Mouse (Mus musculus) hindbrain, embryonic 11.5 days (tissue): ENCODE data around the gene Mib2. TPM values are rescaled to one million over a fixed set of nuclear protein-coding genes. Genes with fewer than 3 reads are reported as not detected.
"Not testable (repeated sequence)": the region's sequence is repeated elsewhere in the genome, so short reads cannot be mapped to it uniquely, and the experiment has no call there.

Source experiments
- ATAC-seq: fragments of 200-750 bp; cut with Nextera tagmentation; 2 replicates; pipeline ENCODE4 v1.8.0; 2017; ENCODE audit warnings: mild to moderate bottlenecking, moderate TSS enrichment, moderate library complexity; ENCODE audit not compliant: low FRiP score
- DNase-seq: peaks from one replicate; pipeline ENCODE4 v3.0.0-alpha.2; 2015; ENCODE audit warnings: low spot score
- H3K27ac ChIP-seq: fragments of 300-500 bp; sonication (generic); 2 replicates; pipeline ENCODE4 v1.5.1; 2014; ENCODE audit warnings: mild to moderate bottlenecking, low read depth, low read length
- H3K27me3 ChIP-seq: fragments of 300-500 bp; sonication (generic); 2 replicates; pipeline ENCODE4 v1.6.1; 2014; ENCODE audit warnings: mild to moderate bottlenecking, low read length, moderate library complexity, mixed read lengths; ENCODE audit not compliant: control insufficient read depth, insufficient read depth
- H3K36me3 ChIP-seq: fragments of 300-500 bp; sonication (generic); 2 replicates; pipeline ENCODE4 v1.6.1; 2014; ENCODE audit warnings: mild to moderate bottlenecking, low read length, moderate library complexity, mixed read lengths; ENCODE audit not compliant: control insufficient read depth, insufficient read depth
- H3K4me1 ChIP-seq: fragments of 300-500 bp; sonication (generic); replicated peaks from 2 replicates; pipeline ENCODE4 v1.6.1; 2014; ENCODE audit warnings: low read length, mixed read lengths; ENCODE audit not compliant: control insufficient read depth, insufficient read depth
- H3K4me2 ChIP-seq: fragments of 300-500 bp; sonication (generic); replicated peaks from 2 replicates; pipeline ENCODE4 v1.6.1; 2014; ENCODE audit warnings: mild to moderate bottlenecking, low read depth, low read length
- H3K4me3 ChIP-seq: fragments of 300-500 bp; sonication (generic); 2 replicates; pipeline ENCODE4 v1.5.1; 2014; ENCODE audit warnings: low read depth, low read length
- H3K9ac ChIP-seq: fragments of 300-500 bp; sonication (generic); 2 replicates; pipeline ENCODE4 v1.6.1; 2014; ENCODE audit warnings: low read depth, low read length
- H3K9me3 ChIP-seq: fragments of 300-500 bp; sonication (generic); 2 replicates; pipeline ENCODE4 v1.6.1; 2016; ENCODE audit warnings: low read length; ENCODE audit not compliant: control insufficient read depth
- WGBS: fragments of 180-500 bp; shearing (Covaris S2); extraction: QIAGEN DNeasy Blood & Tissue Kit; methylation state at CpG from one replicate; pipeline ENCODE4 v1.1.7; 2014; 5-methylcytosine and 5-hydroxymethylcytosine counted together
- polyA plus RNA-seq: library from polyadenylated mRNA; unstranded; fragments of >200 nt; fragmentation: Nextera tagmentation; extraction: Ambion mirVana; gene quantifications from 2 replicates; pipeline ENCODE4 v1.2.1, GENCODE M21; 2014

The Mib2 gene
- polyA plus RNA-seq, 1 experiment from 2014 or later: 9.9 TPM

DNA sequence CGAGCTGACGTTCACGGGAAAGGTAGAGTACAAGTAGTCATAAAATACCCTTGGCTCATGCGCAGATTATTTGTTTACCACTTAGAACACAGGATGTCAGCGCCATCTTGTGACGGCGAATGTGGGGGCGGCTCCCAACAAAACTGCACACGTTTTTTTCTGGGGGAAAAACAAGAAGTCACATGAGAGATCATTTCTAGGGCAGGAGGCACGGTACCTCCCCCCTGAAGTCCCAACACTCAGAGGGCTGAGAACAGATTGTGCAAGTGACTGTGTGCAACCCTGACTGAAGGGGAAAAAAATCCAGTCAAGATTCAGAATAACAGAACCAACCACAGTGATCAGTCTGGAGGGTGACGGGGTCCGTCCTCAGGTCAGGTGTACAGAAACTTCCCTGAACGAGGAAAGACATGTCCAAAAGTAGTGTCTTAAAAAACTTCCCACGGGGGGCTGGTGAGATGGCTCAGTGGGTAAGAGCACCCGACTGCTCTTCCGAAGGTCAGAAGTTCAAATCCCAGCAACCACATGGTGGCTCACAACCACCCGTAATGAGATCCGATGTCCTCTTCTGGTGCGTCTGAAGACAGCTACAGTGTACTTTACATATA is 14.8 kb upstream of the Mib2 start:
- DNase-seq, H3K27me3 ChIP-seq, H3K4me3 ChIP-seq, H3K4me2 ChIP-seq, H3K9me3 ChIP-seq, H3K36me3 ChIP-seq, H3K27ac ChIP-seq, H3K4me1 ChIP-seq, ATAC-seq, H3K9ac ChIP-seq: not testable (repeated sequence)
- 92% methylated on average over 15 of the region's 19 CpGs for WGBS

DNA sequence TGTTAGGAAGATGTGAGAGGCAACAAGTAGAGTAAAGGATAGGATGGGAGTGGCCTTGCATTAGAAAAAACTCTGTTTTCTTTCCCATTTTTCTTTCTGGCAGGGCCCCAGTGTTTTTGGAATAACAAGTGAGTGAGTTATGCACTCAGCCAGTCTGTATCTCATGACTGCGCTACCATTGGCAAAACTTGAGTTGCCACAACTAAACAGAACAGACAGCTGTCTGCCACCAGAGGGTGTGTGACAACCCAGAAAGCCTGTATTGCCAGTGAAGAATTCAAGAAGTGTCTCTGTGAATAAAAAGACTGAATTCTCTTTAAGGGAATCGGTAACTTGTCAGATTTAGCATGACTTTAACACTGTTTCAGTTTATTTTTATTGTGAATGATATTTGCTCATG is 7.0 kb upstream of the Mib2 start:
- no peak for DNase-seq
- Histone ChIP-seq H3K4me1 (no peaks in the 10 kb centered on the region), H3K4me3 (no peak overlapping the region), H3K27ac (no peak overlapping the region), H3K36me3 (no peaks in the 10 kb centered on the region), H3K27me3 (no peaks in the 10 kb centered on the region), H3K9me3 (no peaks in the 10 kb centered on the region), H3K9ac (no peak overlapping the region), H3K4me2 (no peak overlapping the region)
- WGBS: 82% methylated on average over 2 of the region's 2 CpGs
- ATAC-seq: no peak

DNA sequence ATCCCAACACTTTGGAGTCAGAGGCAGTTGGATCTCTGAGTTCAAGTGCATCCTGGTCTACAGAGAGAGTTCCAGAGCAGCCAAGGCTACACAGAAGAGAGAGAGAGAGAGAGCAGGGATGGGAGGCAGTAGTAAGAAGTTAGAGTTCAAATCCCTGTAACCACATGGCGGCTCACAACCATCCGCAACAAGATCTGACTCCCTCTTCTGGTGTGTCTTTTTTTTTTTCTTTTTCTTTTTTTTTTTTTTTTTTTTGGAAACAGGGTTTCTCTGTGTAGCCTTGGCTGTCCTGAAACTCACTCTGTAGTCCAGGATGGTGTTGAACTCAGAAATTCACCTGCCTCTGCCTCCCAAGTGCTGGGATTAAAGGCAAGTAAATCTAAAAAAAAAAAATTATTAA is 3.1 kb upstream of the Mib2 start:
- H3K27me3 ChIP-seq: no peaks in the 10 kb centered on the region
- DNase-seq: no peak
- H3K9me3 ChIP-seq: no peaks in the 10 kb centered on the region
- H3K27ac ChIP-seq: no peak overlapping the region
- no peak overlapping the region for H3K4me2 ChIP-seq
- ATAC-seq: no peak
- H3K9ac ChIP-seq: no peak overlapping the region
- H3K36me3 ChIP-seq: no peaks in the 10 kb centered on the region
- no peaks in the 10 kb centered on the region; the same call in 1 of the 2 replicates for H3K4me1 ChIP-seq
- 59% methylated on average over 2 of the region's 2 CpGs for WGBS
- H3K4me3 ChIP-seq: no peak overlapping the region

DNA sequence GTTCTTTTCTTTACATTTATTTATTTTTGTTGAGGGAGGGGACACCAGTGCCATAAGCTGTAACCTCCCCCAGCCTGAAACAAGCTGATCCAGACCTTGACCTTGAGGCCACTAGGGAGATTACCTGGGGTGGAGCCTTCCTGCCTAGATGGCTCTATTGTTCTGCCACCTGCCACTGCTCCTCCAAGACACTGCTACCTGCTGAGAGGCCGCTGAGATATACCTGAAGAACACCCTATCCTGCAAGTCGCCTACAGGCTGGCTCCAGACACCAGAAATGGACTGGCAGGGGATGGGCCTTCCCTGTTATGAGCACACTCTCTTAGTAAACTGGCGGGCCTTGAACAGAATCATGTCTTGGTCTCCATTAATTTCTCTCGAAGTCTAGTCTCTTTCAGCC is 1.2 kb upstream of the Mib2 start:
- not testable (repeated sequence) for H3K4me2 ChIP-seq, H3K27me3 ChIP-seq, DNase-seq, H3K9ac ChIP-seq, H3K4me1 ChIP-seq, ATAC-seq, H3K4me3 ChIP-seq, H3K9me3 ChIP-seq, H3K36me3 ChIP-seq, H3K27ac ChIP-seq
- WGBS: 59% methylated on average over 4 of the region's 4 CpGs

DNA sequence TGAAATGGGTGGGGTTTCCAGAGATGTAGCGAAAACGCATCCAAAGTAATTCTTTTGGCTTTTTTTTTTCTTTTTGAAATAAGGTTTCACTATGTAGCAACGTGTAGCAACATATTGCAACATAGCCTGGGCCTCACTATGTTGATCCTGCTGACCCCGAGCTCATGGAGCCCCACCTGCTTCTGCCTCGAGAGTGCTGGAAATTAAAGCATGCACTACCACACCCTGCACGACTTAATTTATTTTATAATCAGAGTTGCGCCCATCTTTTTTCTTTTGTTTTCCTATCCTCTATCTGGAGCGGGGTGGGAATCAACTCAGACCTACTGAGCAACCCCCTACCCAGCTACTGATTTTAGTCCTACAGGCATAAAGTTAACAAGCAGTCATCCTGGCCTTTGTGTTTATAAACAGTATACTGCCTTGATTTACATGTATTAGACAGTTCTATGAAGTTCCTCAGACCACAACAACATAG is 639 bp upstream of the Mib2 start:
- peak; percentile 63 for ATAC-seq
- peak overlapping the region; percentile 81 for H3K4me3 ChIP-seq
- H3K27ac ChIP-seq: no peak overlapping the region
- no peaks in the 10 kb centered on the region for H3K36me3 ChIP-seq
- no peaks in the 10 kb centered on the region for H3K27me3 ChIP-seq
- 1% methylated on average over 8 of the region's 8 CpGs for WGBS
- no peaks in the 10 kb centered on the region for H3K9me3 ChIP-seq
- peak overlapping the region; percentile 91 for H3K4me2 ChIP-seq
- H3K4me1 ChIP-seq: no peaks in the 10 kb centered on the region; the same call in 1 of the 2 replicates
- no peak for DNase-seq
- no peak overlapping the region for H3K9ac ChIP-seq

DNA sequence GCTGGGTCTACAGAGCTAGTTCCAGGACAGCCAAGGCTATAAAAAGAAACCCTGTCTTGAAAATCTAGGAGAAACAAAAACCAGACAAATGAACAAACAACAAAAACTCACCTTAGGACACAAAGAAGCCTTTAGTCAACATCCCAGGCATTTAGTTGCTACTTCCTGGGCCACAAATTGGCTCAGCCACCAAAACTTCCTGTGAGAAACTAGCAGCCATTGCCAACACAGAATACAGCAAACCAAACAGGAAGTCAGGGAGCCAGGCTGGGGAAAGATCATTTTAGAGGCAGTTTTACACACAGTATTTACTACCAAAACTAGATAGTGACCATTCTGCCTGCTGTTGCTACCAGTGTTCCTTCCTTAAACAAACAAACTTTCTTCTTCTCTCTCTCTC is 2.1 kb downstream of the Mib2 start:
- Histone ChIP-seq H3K9me3 (no peaks in the 10 kb centered on the region), H3K27ac (no peak overlapping the region), H3K27me3 (no peaks in the 10 kb centered on the region), H3K9ac (no peak overlapping the region), H3K4me3 (no peak overlapping the region), H3K4me1 (no peaks in the 10 kb centered on the region; the same call in 1 of the 2 replicates), H3K36me3 (no peaks in the 10 kb centered on the region), H3K4me2 (no peak overlapping the region)
- no peak for ATAC-seq
- no peak for DNase-seq

DNA sequence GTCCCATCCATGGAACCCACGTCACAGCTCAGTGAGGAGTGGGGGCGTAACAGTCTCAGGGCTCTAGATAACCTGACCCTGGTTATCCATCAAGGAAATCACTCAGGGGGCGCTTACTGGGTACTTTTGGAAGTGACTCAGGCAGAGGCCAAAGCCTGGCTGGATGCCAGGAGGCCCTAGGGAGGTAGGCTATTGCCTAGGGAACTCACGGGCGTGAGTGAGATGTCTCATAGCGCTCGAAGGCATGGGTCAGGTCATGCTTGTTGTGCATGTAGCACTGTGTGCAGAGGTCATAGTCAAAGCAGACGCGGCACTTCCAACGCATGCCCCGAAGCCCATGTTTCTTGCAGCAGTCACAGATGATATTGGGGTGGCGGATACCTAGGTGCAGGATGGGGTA is 8.4 kb downstream of the Mib2 start:
- peaks cover 5% of the 10 kb centered on the region for H3K27me3 ChIP-seq
- no peak for DNase-seq
- WGBS: 91% methylated on average over 12 of the region's 12 CpGs
- no peaks in the 10 kb centered on the region for H3K36me3 ChIP-seq
- H3K4me2 ChIP-seq: no peak overlapping the region
- no peak overlapping the region for H3K4me3 ChIP-seq
- no peak overlapping the region for H3K9ac ChIP-seq
- no peaks in the 10 kb centered on the region for H3K9me3 ChIP-seq
- ATAC-seq: no peak
- H3K4me1 ChIP-seq: no peaks in the 10 kb centered on the region
- H3K27ac ChIP-seq: no peak overlapping the region

DNA sequence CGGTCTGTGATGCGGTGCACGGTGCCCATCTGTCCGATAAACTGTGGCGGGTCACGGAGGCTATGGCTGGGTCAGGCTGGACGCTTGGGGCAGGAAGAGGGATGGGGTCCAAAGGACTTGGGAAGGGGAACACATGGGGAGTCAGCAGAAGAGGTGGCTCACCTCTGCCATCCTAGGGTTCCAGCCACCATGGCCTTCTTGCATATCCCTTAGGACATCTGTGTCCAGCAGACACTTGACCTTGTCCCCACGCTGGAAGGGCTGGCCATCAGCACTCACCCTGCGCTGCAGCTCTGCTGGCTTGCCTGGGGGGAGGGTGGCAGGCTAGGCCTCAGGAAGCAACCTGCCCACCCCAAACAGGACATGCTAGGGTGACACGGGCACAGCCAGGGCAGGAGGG is 10.0 kb downstream of the Mib2 start:
- Histone ChIP-seq H3K27me3 (peaks cover 21% of the 10 kb centered on the region), H3K4me2 (no peak overlapping the region), H3K4me3 (no peak overlapping the region), H3K36me3 (no peaks in the 10 kb centered on the region), H3K27ac (no peak overlapping the region), H3K9ac (no peak overlapping the region), H3K9me3 (no peaks in the 10 kb centered on the region), H3K4me1 (peaks cover 9% of the 10 kb centered on the region)
- ATAC-seq (no peak), DNase-seq (no peak)
- 94% methylated on average over 10 of the region's 10 CpGs for WGBS

DNA sequence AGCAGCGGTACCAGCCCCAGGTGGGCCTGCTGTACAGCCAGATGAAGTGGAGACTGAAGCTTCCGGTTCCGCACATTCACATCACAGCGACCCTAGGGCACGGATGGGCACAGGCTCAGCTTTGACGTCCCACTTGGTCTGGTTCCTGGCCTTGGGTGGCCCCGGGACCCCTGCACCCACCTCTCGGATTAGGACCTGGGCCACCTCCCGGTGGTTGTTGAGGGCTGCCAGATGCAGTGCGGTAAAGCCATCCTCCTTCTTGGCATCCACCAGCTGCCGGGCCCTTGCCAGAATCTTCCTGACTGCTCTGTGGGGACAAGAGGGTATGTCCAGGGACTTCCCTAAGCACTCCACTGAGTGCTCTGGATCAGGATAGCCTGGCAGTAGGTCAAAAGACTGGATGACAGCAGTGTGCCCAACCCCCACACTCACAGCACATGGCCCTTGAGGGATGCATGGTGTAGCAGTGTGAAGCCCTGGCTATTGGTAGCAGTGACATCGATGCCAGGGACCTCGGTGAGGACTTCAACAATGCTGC is 12.7 kb downstream of the Mib2 start:
- no peak overlapping the region for H3K4me3 ChIP-seq
- H3K9ac ChIP-seq: no peak overlapping the region
- WGBS: 92% methylated on average over 13 of the region's 13 CpGs
- H3K27ac ChIP-seq: no peak overlapping the region
- H3K4me2 ChIP-seq: no peak overlapping the region
- peaks cover 14% of the 10 kb centered on the region for H3K4me1 ChIP-seq
- H3K36me3 ChIP-seq: no peaks in the 10 kb centered on the region
- H3K9me3 ChIP-seq: no peaks in the 10 kb centered on the region
- DNase-seq (no peak), ATAC-seq (no peak)
- H3K27me3 ChIP-seq: peaks cover 47% of the 10 kb centered on the region
